Mouse (Mus musculus): ENCODE results near the gene Pigk. TPM values are rescaled to one million over a fixed set of nuclear protein-coding genes. Genes with fewer than 3 reads are reported as not detected.

Gene Pigk
- polyA plus RNA-seq, 1 experiment from 2014 or later: 37.1 TPM

GRCm38 (mm10) chr3:153006893-153007292 lies 293.0 kb downstream of the Pigk start:
- Histone ChIP-seq H3K9ac (no peak overlapping the region), H3K4me1 (peaks cover 2% of the 10 kb centered on the region; the same call in 1 of the 2 replicates), H3K27ac (replicated peaks) (no peak overlapping the region), H3K4me2 (no peak overlapping the region), H3K36me3 (no peaks in the 10 kb centered on the region), H3K27me3 (replicated peaks) (no peaks in the 10 kb centered on the region), H3K9me3 (no peaks in the 10 kb centered on the region), H3K4me3 (no peak overlapping the region)
- no peak for ATAC-seq (ENCODE audit: extremely low read depth, insufficient number of reproducible peaks, low FRiP score, low TSS enrichment)
- WGBS: 79% methylated on average over 6 of the region's 6 CpGs

- WGBS: 62% methylated on average over 8 of the region's 8 CpGs
- ATAC-seq (ENCODE audit: extremely low read depth, insufficient number of reproducible peaks, low FRiP score, low TSS enrichment): no peak
Measured at GRCm38 (mm10) chr3:153016355-153016754, 302.5 kb downstream of the Pigk start.

GRCm38 (mm10) chr3:153018051-153018450 lies 304.2 kb downstream of the Pigk start:
- Histone ChIP-seq H3K9me3 (no peaks in the 10 kb centered on the region), H3K27me3 (replicated peaks) (no peaks in the 10 kb centered on the region; the same call in 1 of the 2 replicates), H3K4me1 (peaks cover 3% of the 10 kb centered on the region; the same call in 1 of the 2 replicates), H3K9ac (no peak overlapping the region), H3K4me3 (no peak overlapping the region), H3K27ac (replicated peaks) (no peak overlapping the region), H3K4me2 (no peak overlapping the region), H3K36me3 (no peaks in the 10 kb centered on the region)
- 65% methylated on average over 10 of the region's 10 CpGs for WGBS
- ATAC-seq (ENCODE audit: extremely low read depth, insufficient number of reproducible peaks, low FRiP score, low TSS enrichment): no peak

More at GRCm38 (mm10) chr3:153016355-153016754, 302.5 kb downstream of the Pigk start:
- Histone ChIP-seq H3K4me2 (no peak overlapping the region), H3K4me1 (peaks cover 3% of the 10 kb centered on the region; the same call in 1 of the 2 replicates), H3K9ac (no peak overlapping the region), H3K27me3 (replicated peaks) (no peaks in the 10 kb centered on the region; the same call in 1 of the 2 replicates), H3K36me3 (no peaks in the 10 kb centered on the region), H3K9me3 (no peaks in the 10 kb centered on the region), H3K4me3 (no peak overlapping the region), H3K27ac (replicated peaks) (no peak overlapping the region)

GRCm38 (mm10) chr3:153024016-153024415 lies 310.1 kb downstream of the Pigk start:
- ATAC-seq (ENCODE audit: extremely low read depth, insufficient number of reproducible peaks, low FRiP score, low TSS enrichment): no peak
- Histone ChIP-seq H3K36me3 (no peaks in the 10 kb centered on the region), H3K4me2 (no peak overlapping the region), H3K9ac (no peak overlapping the region), H3K27me3 (replicated peaks) (no peaks in the 10 kb centered on the region; the same call in 1 of the 2 replicates), H3K9me3 (no peaks in the 10 kb centered on the region), H3K27ac (replicated peaks) (no peak overlapping the region), H3K4me3 (no peak overlapping the region), H3K4me1 (no peaks in the 10 kb centered on the region)
- WGBS: 82% methylated on average over 11 of the region's 11 CpGs

Other genes with a start within 250 kb of the Pigk start
- 1.3 TPM in 2 replicates for gene Ak5, start 45.7 kb upstream of the Pigk start, polyA plus RNA-seq (2015; fragmentation: Nextera tagmentation; extraction: Ambion mirVana)

Measured in heart, embryonic 13.5 days (tissue).